Mouse (Mus musculus): ENCODE measurements around the gene Prkcb. TPM values are rescaled to one million over a fixed set of nuclear protein-coding genes. Genes with fewer than 3 reads are reported as not detected.

The Prkcb gene
- polyA plus RNA-seq, 1 experiment from 2014 or later, result 8.7 TPM

DNA sequence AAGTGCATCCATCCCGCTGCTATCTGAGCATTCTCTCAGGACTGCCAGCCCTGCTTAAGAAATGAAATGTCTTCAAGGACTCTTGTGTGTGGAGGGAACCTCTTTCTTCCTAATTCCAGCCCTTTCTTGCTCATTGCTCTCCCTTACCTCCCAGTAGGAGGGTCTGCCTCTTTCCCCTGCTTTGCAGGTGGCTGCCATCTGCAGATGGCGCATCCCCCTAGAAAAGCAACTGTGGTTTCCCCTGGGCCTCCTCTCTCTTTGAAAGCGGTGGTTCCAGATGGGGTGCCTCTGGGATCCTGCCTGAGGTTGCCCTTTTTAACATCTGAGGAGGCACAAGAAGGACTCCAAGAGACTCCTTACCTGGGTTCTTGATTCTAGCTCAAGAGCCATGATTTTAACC is 2.2 kb downstream of the Prkcb start:
- no peak overlapping the region for H3K9ac ChIP-seq
- H3K4me3 ChIP-seq (replicated peaks), result no peak overlapping the region
- H3K36me3 ChIP-seq, result no peaks in the 10 kb centered on the region
- H3K9me3 ChIP-seq (replicated peaks), result no peaks in the 10 kb centered on the region
- no peak overlapping the region for H3K27ac ChIP-seq (replicated peaks)
- H3K4me1 ChIP-seq, result peaks cover 16% of the 10 kb centered on the region
- H3K4me2 ChIP-seq (replicated peaks), result no peak overlapping the region
- peaks cover 53% of the 10 kb centered on the region for H3K27me3 ChIP-seq
- no peak for ATAC-seq (ENCODE audit: insufficient number of reproducible peaks, low FRiP score, low TSS enrichment, low read depth)
- 71% methylated on average over 3 of the region's 3 CpGs for WGBS

DNA sequence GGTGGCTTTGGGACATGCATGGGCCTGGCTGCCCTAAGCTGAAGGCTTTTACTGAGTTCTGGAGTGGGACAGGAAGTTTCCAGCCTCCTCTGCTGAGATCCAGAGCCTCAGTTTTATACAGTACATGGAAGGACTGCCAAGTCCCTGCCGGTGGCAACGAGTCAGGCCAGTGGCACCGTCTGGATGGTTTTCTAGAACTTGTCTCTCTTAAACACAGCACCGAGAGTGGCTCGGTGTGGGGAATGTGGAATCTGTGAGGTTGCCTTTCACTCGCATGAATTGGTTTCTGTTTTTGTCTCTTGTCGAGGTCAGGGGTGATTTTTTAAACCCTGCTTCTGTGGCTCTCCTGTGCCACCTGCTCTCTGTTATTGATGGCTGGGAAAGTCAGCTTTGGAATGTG is 3.6 kb downstream of the Prkcb start:
- Histone ChIP-seq H3K27me3 (peaks cover 50% of the 10 kb centered on the region), H3K4me2 (replicated peaks) (no peak overlapping the region), H3K9me3 (replicated peaks) (no peaks in the 10 kb centered on the region), H3K36me3 (no peaks in the 10 kb centered on the region), H3K27ac (replicated peaks) (no peak overlapping the region), H3K4me1 (peaks cover 16% of the 10 kb centered on the region), H3K9ac (no peak overlapping the region), H3K4me3 (replicated peaks) (no peak overlapping the region)
- ATAC-seq (ENCODE audit: insufficient number of reproducible peaks, low FRiP score, low TSS enrichment, low read depth), result no peak
- WGBS, result 39% methylated on average over 7 of the region's 7 CpGs

DNA sequence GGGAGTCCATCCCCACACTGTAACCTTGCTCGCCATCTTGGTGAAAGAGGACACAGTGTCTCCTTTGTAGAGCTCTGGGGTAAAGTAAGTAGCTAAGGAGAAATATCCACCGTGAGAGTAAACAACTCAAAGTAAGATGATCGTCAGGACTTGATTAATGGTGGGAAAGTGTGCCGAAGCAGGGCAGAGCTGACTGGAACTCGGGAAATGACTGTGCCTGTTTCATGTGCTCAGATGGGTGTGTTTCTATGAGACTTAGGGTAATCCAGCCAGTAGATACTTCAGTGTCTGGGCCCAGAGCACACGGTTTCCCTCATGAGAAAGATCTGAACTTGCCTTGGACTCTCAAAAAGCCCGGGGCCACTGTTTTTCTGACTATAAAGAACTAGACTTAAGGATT is 5.6 kb downstream of the Prkcb start:
- Histone ChIP-seq H3K27me3 (peaks cover 31% of the 10 kb centered on the region), H3K4me2 (replicated peaks) (no peak overlapping the region), H3K4me3 (replicated peaks) (no peak overlapping the region), H3K4me1 (peaks cover 12% of the 10 kb centered on the region), H3K27ac (replicated peaks) (no peak overlapping the region), H3K9me3 (replicated peaks) (no peaks in the 10 kb centered on the region), H3K9ac (no peak overlapping the region), H3K36me3 (no peaks in the 10 kb centered on the region)
- ATAC-seq (ENCODE audit: insufficient number of reproducible peaks, low FRiP score, low TSS enrichment, low read depth), result no peak
- whole genome bisulfite sequencing, result 71% methylated on average over 7 of the region's 7 CpGs

DNA sequence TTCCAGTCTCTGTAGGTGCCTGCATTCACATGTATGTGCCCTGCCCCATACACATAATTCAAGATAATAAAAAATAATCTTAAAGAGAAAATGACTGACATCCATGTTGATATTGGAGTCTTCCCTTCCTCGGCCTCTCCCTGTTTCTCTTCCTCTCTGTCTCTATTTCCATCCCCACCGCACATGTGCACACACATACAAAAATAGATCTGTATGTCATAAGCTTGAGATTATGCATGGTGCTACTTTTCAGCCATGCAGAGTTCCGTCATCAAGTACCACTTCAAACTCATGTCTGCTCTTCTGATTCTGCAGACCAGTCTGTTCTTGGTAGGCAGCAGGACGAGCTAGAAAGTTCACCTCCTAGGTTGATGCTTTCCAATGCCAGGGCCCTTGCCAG is 6.8 kb downstream of the Prkcb start:
- no peak overlapping the region for H3K9ac ChIP-seq
- no peak overlapping the region for H3K27ac ChIP-seq (replicated peaks)
- H3K4me3 ChIP-seq (replicated peaks), result no peak overlapping the region
- 61% methylated on average over 4 of the region's 4 CpGs for WGBS
- H3K9me3 ChIP-seq (replicated peaks), result no peaks in the 10 kb centered on the region
- H3K27me3 ChIP-seq, result peaks cover 18% of the 10 kb centered on the region
- no peaks in the 10 kb centered on the region for H3K36me3 ChIP-seq
- ATAC-seq (ENCODE audit: insufficient number of reproducible peaks, low FRiP score, low TSS enrichment, low read depth), result no peak
- no peak overlapping the region for H3K4me2 ChIP-seq (replicated peaks)
- no peaks in the 10 kb centered on the region; the same call in 1 of the 2 replicates for H3K4me1 ChIP-seq

DNA sequence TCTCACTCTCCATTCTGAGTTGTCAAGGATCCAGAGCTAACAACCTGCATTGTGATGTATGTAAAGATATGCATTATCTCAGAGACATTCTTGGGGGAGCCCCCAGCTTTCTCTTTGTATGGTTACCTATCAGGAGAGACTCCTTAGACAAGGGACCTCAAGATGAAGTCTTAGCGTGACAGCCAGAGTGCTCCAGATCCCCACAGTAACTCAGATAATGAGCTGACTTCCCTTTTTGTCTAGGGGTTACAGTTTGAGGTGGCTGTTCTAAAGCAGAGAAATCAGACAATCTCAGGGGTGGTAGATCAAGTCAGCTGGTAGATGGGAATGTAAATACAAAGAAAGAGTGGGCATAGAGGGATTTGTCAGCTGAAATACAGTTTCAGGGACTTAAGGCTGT is 7.8 kb downstream of the Prkcb start:
- H3K9ac ChIP-seq, result no peak overlapping the region
- no peaks in the 10 kb centered on the region for H3K9me3 ChIP-seq (replicated peaks)
- H3K4me2 ChIP-seq (replicated peaks), result no peak overlapping the region
- 81% methylated on average over 1 of the region's 1 CpGs for WGBS
- H3K27me3 ChIP-seq, result peaks cover 10% of the 10 kb centered on the region
- H3K4me1 ChIP-seq, result no peaks in the 10 kb centered on the region
- H3K27ac ChIP-seq (replicated peaks), result no peak overlapping the region
- no peak for ATAC-seq (ENCODE audit: insufficient number of reproducible peaks, low FRiP score, low TSS enrichment, low read depth)
- no peaks in the 10 kb centered on the region for H3K36me3 ChIP-seq
- no peak overlapping the region for H3K4me3 ChIP-seq (replicated peaks)

DNA sequence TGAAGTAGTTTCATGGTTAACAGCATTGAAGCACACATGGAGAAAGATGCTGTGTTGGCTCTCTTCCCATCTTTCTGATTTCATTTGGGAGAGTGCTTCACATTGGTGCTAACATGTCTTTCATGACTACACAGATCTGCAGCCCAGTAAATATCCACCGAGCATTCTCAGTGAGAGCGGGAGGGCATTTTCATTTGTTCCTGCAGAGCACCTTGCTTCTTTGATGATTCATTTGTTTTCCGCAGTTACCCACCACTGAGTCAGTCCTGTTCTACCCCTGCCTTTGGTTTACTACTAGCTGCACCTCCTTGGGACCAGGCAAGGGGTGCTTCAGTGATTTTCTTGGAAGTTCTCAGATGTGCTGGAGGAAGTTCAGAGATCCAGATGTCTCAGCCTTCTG is 8.3 kb downstream of the Prkcb start:
- 79% methylated on average over 3 of the region's 3 CpGs for WGBS
- no peak for ATAC-seq (ENCODE audit: insufficient number of reproducible peaks, low FRiP score, low TSS enrichment, low read depth)
- Histone ChIP-seq H3K4me1 (no peaks in the 10 kb centered on the region), H3K36me3 (no peaks in the 10 kb centered on the region), H3K4me3 (replicated peaks) (no peak overlapping the region), H3K9ac (no peak overlapping the region), H3K4me2 (replicated peaks) (no peak overlapping the region), H3K27ac (replicated peaks) (no peak overlapping the region), H3K27me3 (peaks cover 8% of the 10 kb centered on the region; the same call in 1 of the 2 replicates), H3K9me3 (replicated peaks) (no peaks in the 10 kb centered on the region)

DNA sequence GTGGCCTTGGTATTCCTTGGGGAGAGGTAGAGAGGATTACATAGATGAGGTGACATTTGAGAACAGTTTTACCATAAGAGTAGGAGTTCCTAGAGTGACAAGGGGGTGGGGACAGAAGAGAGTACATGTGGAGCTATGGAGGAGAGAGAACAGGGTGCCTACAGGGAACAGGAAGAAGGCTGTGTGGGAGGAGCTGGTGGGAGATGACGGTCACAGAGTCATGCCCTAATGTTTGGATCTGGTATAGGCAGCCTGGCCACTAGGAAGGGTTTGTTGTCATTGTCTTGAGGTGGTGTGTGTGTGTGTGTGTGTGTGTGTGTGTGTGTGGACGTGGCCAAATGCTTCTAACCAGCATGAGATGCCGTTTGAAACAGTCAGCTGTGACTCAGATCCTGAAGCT is 9.1 kb downstream of the Prkcb start:
- WGBS, result 64% methylated on average over 3 of the region's 3 CpGs
- no peaks in the 10 kb centered on the region for H3K4me1 ChIP-seq
- no peaks in the 10 kb centered on the region for H3K9me3 ChIP-seq (replicated peaks)
- no peak for ATAC-seq (ENCODE audit: insufficient number of reproducible peaks, low FRiP score, low TSS enrichment, low read depth)
- H3K36me3 ChIP-seq, result no peaks in the 10 kb centered on the region
- no peak overlapping the region for H3K9ac ChIP-seq
- H3K27me3 ChIP-seq, result peaks cover 4% of the 10 kb centered on the region; the same call in 1 of the 2 replicates
- H3K4me2 ChIP-seq (replicated peaks), result no peak overlapping the region
- no peak overlapping the region for H3K4me3 ChIP-seq (replicated peaks)
- no peak overlapping the region for H3K27ac ChIP-seq (replicated peaks)

DNA sequence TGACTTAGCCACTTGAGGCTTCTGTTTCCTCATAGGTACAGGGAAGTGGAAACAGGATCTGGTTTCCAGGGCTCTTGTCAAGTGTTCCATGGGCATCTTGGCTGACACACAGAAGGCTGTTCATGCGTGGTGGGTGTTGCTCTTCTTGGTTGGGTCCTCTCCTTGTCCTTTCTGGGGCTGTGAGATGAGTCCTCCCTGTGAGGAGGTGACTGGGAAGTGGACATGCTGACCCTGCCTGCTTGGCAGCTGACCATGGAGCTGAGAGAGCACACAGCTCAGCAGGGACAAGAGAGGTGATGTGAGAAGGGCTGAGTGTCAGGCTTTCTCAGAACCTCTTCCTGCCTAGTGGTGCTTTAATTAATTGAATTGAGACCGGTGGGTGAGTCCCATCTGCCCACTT is 10.2 kb downstream of the Prkcb start:
- WGBS, result 82% methylated on average over 2 of the region's 2 CpGs
- Histone ChIP-seq H3K4me3 (replicated peaks) (no peak overlapping the region), H3K36me3 (no peaks in the 10 kb centered on the region), H3K9ac (no peak overlapping the region), H3K9me3 (replicated peaks) (no peaks in the 10 kb centered on the region), H3K27me3 (no peaks in the 10 kb centered on the region), H3K27ac (replicated peaks) (no peak overlapping the region), H3K4me1 (no peaks in the 10 kb centered on the region), H3K4me2 (replicated peaks) (no peak overlapping the region)
- no peak for ATAC-seq (ENCODE audit: insufficient number of reproducible peaks, low FRiP score, low TSS enrichment, low read depth)

DNA sequence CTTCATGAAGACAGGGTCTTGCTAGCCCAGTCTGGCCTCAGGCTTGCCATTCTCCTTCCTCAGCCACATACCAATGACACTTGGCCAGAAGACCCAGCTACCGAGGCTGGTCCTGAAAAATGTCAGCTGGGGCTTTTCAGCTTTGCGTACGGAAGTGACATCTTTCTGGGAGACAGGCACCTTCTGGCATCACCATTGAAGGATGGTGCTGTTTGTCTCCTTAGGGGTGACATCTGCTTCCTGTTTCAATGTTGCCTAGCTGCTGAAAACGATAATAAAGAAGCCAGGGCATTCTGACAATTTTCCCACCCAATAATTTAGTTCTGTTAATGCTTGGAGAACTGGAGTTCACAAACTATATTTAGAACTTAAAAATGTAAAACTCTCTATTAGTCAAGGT is 12.0 kb downstream of the Prkcb start:
- Histone ChIP-seq H3K4me2 (replicated peaks) (no peak overlapping the region), H3K27me3 (no peaks in the 10 kb centered on the region), H3K27ac (replicated peaks) (no peak overlapping the region), H3K36me3 (no peaks in the 10 kb centered on the region), H3K4me3 (replicated peaks) (no peak overlapping the region), H3K9me3 (replicated peaks) (no peaks in the 10 kb centered on the region), H3K9ac (no peak overlapping the region), H3K4me1 (no peaks in the 10 kb centered on the region)
- 78% methylated on average over 4 of the region's 4 CpGs for WGBS
- ATAC-seq (ENCODE audit: insufficient number of reproducible peaks, low FRiP score, low TSS enrichment, low read depth), result no peak

DNA sequence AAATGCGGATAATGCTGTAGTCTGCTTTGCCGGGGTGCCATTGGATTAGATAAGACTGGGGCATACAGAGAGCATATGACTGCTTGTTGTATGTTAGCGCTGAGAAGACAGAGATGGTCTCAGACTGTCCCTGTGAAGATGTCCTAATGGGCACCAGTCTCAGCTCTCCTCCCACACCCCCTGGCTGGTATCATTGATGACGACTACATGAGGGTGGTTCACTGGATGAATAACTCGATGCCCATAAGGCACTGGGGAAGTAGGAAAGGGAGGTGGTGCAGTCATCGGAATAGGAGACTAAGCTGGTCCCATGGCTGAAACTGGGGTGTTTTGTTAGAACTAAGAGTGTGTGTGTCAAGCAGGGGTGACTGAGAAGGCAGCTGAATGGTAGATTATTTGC is 14.0 kb downstream of the Prkcb start:
- no peak overlapping the region for H3K4me2 ChIP-seq (replicated peaks)
- no peaks in the 10 kb centered on the region for H3K9me3 ChIP-seq (replicated peaks)
- no peak for ATAC-seq (ENCODE audit: insufficient number of reproducible peaks, low FRiP score, low TSS enrichment, low read depth)
- H3K36me3 ChIP-seq, result no peaks in the 10 kb centered on the region
- 92% methylated on average over 6 of the region's 6 CpGs for WGBS
- no peak overlapping the region for H3K4me3 ChIP-seq (replicated peaks)
- H3K27me3 ChIP-seq, result no peaks in the 10 kb centered on the region
- H3K9ac ChIP-seq, result no peak overlapping the region
- H3K27ac ChIP-seq (replicated peaks), result no peak overlapping the region
- H3K4me1 ChIP-seq, result no peaks in the 10 kb centered on the region

DNA sequence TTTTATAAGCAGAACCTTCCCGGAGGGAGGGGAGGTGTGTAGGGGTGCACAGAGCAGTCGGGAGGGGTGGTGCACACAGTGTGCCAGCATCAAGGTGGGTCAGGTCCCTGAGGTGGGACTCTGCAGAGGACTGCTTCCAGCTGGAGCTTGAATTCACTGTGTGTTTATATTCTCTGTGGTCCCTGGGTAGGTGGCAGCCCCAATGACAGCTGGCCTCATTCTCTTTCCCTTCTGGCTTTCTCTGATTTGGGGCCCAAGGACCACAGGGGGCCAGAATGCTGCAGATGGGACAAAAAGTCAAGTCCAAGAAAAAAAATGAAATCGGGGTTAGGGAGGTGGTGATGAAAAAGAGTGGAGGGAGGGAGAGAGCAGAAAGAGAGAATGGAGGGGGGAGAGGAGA is 15.4 kb downstream of the Prkcb start:
- Histone ChIP-seq H3K27ac (replicated peaks) (no peak overlapping the region), H3K9ac (no peak overlapping the region), H3K27me3 (no peaks in the 10 kb centered on the region), H3K36me3 (no peaks in the 10 kb centered on the region), H3K4me3 (replicated peaks) (no peak overlapping the region), H3K4me2 (replicated peaks) (no peak overlapping the region), H3K9me3 (replicated peaks) (no peaks in the 10 kb centered on the region), H3K4me1 (no peaks in the 10 kb centered on the region)
- ATAC-seq (ENCODE audit: insufficient number of reproducible peaks, low FRiP score, low TSS enrichment, low read depth), result no peak
- WGBS, result 62% methylated on average over 3 of the region's 3 CpGs

DNA sequence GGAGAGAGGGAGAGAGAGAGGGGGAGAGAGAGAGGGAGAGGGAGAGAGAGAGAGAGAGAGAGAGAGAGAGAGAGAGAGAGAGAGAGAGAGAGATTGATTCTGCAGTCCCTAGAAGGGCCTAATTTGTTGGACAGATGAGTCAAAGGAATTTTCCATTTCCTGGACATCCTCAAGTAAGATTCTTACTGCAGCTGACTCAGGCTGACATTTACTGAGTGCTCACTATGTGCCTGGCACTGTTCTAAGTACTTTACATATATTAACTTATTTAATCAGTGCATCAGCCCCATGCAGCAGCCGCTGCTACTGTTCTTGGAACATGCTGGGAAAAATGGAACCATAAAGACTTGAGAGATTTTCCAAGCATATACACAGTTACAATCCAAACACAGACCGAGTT is 16.0 kb downstream of the Prkcb start:
- no peak overlapping the region for H3K4me3 ChIP-seq (replicated peaks)
- WGBS, result 89% methylated on average over 2 of the region's 2 CpGs
- no peaks in the 10 kb centered on the region for H3K36me3 ChIP-seq
- H3K27me3 ChIP-seq, result no peaks in the 10 kb centered on the region
- ATAC-seq (ENCODE audit: insufficient number of reproducible peaks, low FRiP score, low TSS enrichment, low read depth), result no peak
- H3K27ac ChIP-seq (replicated peaks), result no peak overlapping the region
- H3K9me3 ChIP-seq (replicated peaks), result no peaks in the 10 kb centered on the region
- no peak overlapping the region for H3K9ac ChIP-seq
- no peak overlapping the region for H3K4me2 ChIP-seq (replicated peaks)
- H3K4me1 ChIP-seq, result no peaks in the 10 kb centered on the region

All from embryonic facial prominence, embryonic 15.5 days (tissue).